Mouse (Mus musculus) telencephalon, adult 2 months (tissue): ENCODE measurements around the gene Nck2.
"Not testable (repeated sequence)": the region's sequence is repeated elsewhere in the genome, so short reads cannot be mapped to it uniquely, and the experiment has no call there.

Source experiments
- DNase-seq: peaks from one replicate; pipeline ENCODE4 v3.0.0-alpha.2; 2011; ENCODE audit warnings: low read depth, low spot score

The Nck2 gene

GRCm38 (mm10) chr1:43501920-43502791 is 57.8 kb downstream of the Nck2 start:
- DNase-seq: peak; percentile 86

GRCm38 (mm10) chr1:43502792-43503146 is 58.4 kb downstream of the Nck2 start:
- no peak for DNase-seq

GRCm38 (mm10) chr1:43503261-43503660 is 58.9 kb downstream of the Nck2 start:
- DNase-seq: no peak

GRCm38 (mm10) chr1:43503676-43504075 is 59.3 kb downstream of the Nck2 start:
- no peak for DNase-seq

GRCm38 (mm10) chr1:43504235-43504634 is 59.9 kb downstream of the Nck2 start:
- DNase-seq: no peak

GRCm38 (mm10) chr1:43506638-43507037 is 62.3 kb downstream of the Nck2 start:
- no peak for DNase-seq

- no peak for DNase-seq
These were observed 63.4 kb downstream of the Nck2 start for GRCm38 (mm10) chr1:43507809-43508208.

- no peak for DNase-seq
These were observed 66.9 kb downstream of the Nck2 start for GRCm38 (mm10) chr1:43511256-43511655.

- DNase-seq: no peak
These were observed 67.3 kb downstream of the Nck2 start for GRCm38 (mm10) chr1:43511667-43512066.

GRCm38 (mm10) chr1:43517405-43517804 is 73.0 kb downstream of the Nck2 start:
- no peak for DNase-seq

- DNase-seq: no peak
These were observed 76.0 kb downstream of the Nck2 start for GRCm38 (mm10) chr1:43520216-43520988.

- DNase-seq: no peak
These were observed 76.6 kb downstream of the Nck2 start for GRCm38 (mm10) chr1:43520989-43521371.

GRCm38 (mm10) chr1:43521512-43521911 is 77.1 kb downstream of the Nck2 start:
- DNase-seq: no peak

GRCm38 (mm10) chr1:43521950-43522349 is 77.6 kb downstream of the Nck2 start:
- DNase-seq: no peak

GRCm38 (mm10) chr1:43522976-43523375 is 78.6 kb downstream of the Nck2 start:
- DNase-seq: no peak

- no peak for DNase-seq
These were observed 80.0 kb downstream of the Nck2 start for GRCm38 (mm10) chr1:43524332-43524731.

GRCm38 (mm10) chr1:43528275-43528674 is 83.9 kb downstream of the Nck2 start:
- DNase-seq: no peak

- peak; percentile 38 for DNase-seq
These were observed 84.7 kb downstream of the Nck2 start for GRCm38 (mm10) chr1:43529086-43529485.

- DNase-seq: no peak
These were observed 86.1 kb downstream of the Nck2 start for GRCm38 (mm10) chr1:43530295-43531020.

GRCm38 (mm10) chr1:43531307-43531706 is 86.9 kb downstream of the Nck2 start:
- DNase-seq: peak; percentile 60

- DNase-seq: no peak
These were observed 87.9 kb downstream of the Nck2 start for GRCm38 (mm10) chr1:43532279-43532678.

- DNase-seq: not testable (repeated sequence)
These were observed 89.1 kb downstream of the Nck2 start for GRCm38 (mm10) chr1:43533497-43533896.
